Mouse (Mus musculus) embryonic facial prominence, embryonic 11.5 days (tissue): ENCODE results near the gene Lama1. TPM values are rescaled to one million over a fixed set of nuclear protein-coding genes. Genes with fewer than 3 reads are reported as not detected.
A peak's percentile ranks its signal among the peaks of the same experiment; 100 is the strongest.

Experiments used
- ATAC-seq: fragments of 200-750 bp; cut with Nextera tagmentation; replicated peaks from 2 replicates; pipeline ENCODE4 v1.8.0; 2017; ENCODE audit warnings: low read depth; ENCODE audit not compliant: insufficient number of reproducible peaks, low FRiP score, low TSS enrichment
- DNase-seq: peaks from one replicate; pipeline ENCODE4 v3.0.0-alpha.2; 2015; ENCODE audit warnings: low spot score
- H3K27ac ChIP-seq: fragments of 300-500 bp; sonication (generic); replicated peaks from 2 replicates; pipeline ENCODE4 v1.5.1; 2014; ENCODE audit warnings: mild to moderate bottlenecking, low read depth, low read length, control low read depth
- H3K27me3 ChIP-seq: fragments of 300-500 bp; sonication (generic); 2 replicates; pipeline ENCODE4 v1.6.1; 2014; ENCODE audit warnings: mild to moderate bottlenecking, low read length, moderate library complexity, mixed read lengths; ENCODE audit not compliant: control insufficient read depth, insufficient read depth
- H3K36me3 ChIP-seq: fragments of 300-500 bp; sonication (generic); replicated peaks from 2 replicates; pipeline ENCODE4 v1.6.1; 2014; ENCODE audit warnings: low read depth, mild to moderate bottlenecking, low read length, moderate library complexity, mixed read lengths; ENCODE audit not compliant: control insufficient read depth, insufficient read depth
- H3K4me1 ChIP-seq: fragments of 300-500 bp; sonication (generic); 2 replicates; pipeline ENCODE4 v1.6.1; 2014; ENCODE audit warnings: low read length, mixed read lengths; ENCODE audit not compliant: control insufficient read depth, insufficient read depth
- H3K4me2 ChIP-seq: fragments of 300-500 bp; sonication (generic); 2 replicates; pipeline ENCODE4 v1.6.1; 2014; ENCODE audit warnings: low read depth, mild to moderate bottlenecking, control low read depth, low read length, moderate library complexity
- H3K4me3 ChIP-seq: fragments of 300-500 bp; sonication (generic); 2 replicates; pipeline ENCODE4 v1.5.1; 2014; ENCODE audit warnings: low read depth, low read length, control low read depth
- H3K9ac ChIP-seq: fragments of 300-500 bp; sonication (generic); replicated peaks from 2 replicates; pipeline ENCODE4 v1.6.1; 2014; ENCODE audit warnings: mild to moderate bottlenecking, control low read depth, low read length
- H3K9me3 ChIP-seq: fragments of 300-500 bp; sonication (generic); replicated peaks from 2 replicates; pipeline ENCODE4 v1.6.1; 2016; ENCODE audit warnings: mild to moderate bottlenecking, low read length, inconsistent platforms, mixed read lengths; ENCODE audit not compliant: control insufficient read depth
- WGBS: fragments of 180-500 bp; shearing (Covaris S2); extraction: QIAGEN DNeasy Blood & Tissue Kit; methylation state at CpG from one replicate; pipeline ENCODE4 v1.1.7; 2014; 5-methylcytosine and 5-hydroxymethylcytosine counted together
- polyA plus RNA-seq: library from polyadenylated mRNA; unstranded; fragments of >200 nt; fragmentation: Nextera tagmentation; extraction: Ambion mirVana; gene quantifications from 2 replicates; pipeline ENCODE4 v1.2.1, GENCODE M21; 2014

The Lama1 gene
- polyA plus RNA-seq, 1 experiment from 2014 or later: 9.4 TPM

GRCm38 (mm10) chr17:67705035-67705769 lies 8.1 kb downstream of the Lama1 start:
- no peak overlapping the region for H3K9ac ChIP-seq
- H3K4me2 ChIP-seq: no peak overlapping the region
- H3K36me3 ChIP-seq: no peaks in the 10 kb centered on the region
- no peak for DNase-seq
- no peaks in the 10 kb centered on the region; the same call in none of the 2 replicates for H3K4me1 ChIP-seq
- WGBS: 80% methylated on average over 10 of the region's 10 CpGs
- no peak for ATAC-seq
- no peak overlapping the region for H3K27ac ChIP-seq
- no peaks in the 10 kb centered on the region for H3K27me3 ChIP-seq
- no peak overlapping the region for H3K4me3 ChIP-seq
- no peaks in the 10 kb centered on the region for H3K9me3 ChIP-seq

- DNase-seq: no peak
- no peak for ATAC-seq
- Histone ChIP-seq H3K4me2 (no peak overlapping the region), H3K27ac (no peak overlapping the region), H3K4me1 (no peaks in the 10 kb centered on the region; the same call in none of the 2 replicates), H3K4me3 (no peak overlapping the region), H3K9ac (no peak overlapping the region), H3K36me3 (no peaks in the 10 kb centered on the region), H3K9me3 (no peaks in the 10 kb centered on the region), H3K27me3 (no peaks in the 10 kb centered on the region)
- 82% methylated on average over 5 of the region's 5 CpGs for WGBS
Observed at GRCm38 (mm10) chr17:67706372-67706771, 9.3 kb downstream of the Lama1 start.

- ATAC-seq (no peak), DNase-seq (peak; percentile 40)
- H3K4me2 ChIP-seq: no peak overlapping the region
- H3K9ac ChIP-seq: peak overlapping the region; percentile 2; the same call in 1 of the 2 replicates
- H3K4me1 ChIP-seq: no peaks in the 10 kb centered on the region; the same call in none of the 2 replicates
- WGBS: 57% methylated on average over 13 of the region's 13 CpGs
- no peak overlapping the region for H3K4me3 ChIP-seq
- peak overlapping the region; percentile 23; the same call in 1 of the 2 replicates for H3K27ac ChIP-seq
- no peaks in the 10 kb centered on the region for H3K36me3 ChIP-seq
- H3K9me3 ChIP-seq: no peaks in the 10 kb centered on the region
- H3K27me3 ChIP-seq: no peaks in the 10 kb centered on the region
Observed at GRCm38 (mm10) chr17:67707793-67708364, 10.8 kb downstream of the Lama1 start.

- no peaks in the 10 kb centered on the region; the same call in none of the 2 replicates for H3K4me1 ChIP-seq
Observed at GRCm38 (mm10) chr17:67710377-67710781, 13.3 kb downstream of the Lama1 start.

GRCm38 (mm10) chr17:67711361-67711760 lies 14.3 kb downstream of the Lama1 start:
- no peak overlapping the region for H3K9ac ChIP-seq
- H3K27ac ChIP-seq: no peak overlapping the region
- 34% methylated on average over 4 of the region's 4 CpGs for WGBS
- H3K4me1 ChIP-seq: no peaks in the 10 kb centered on the region; the same call in none of the 2 replicates
- no peak for ATAC-seq
- no peaks in the 10 kb centered on the region for H3K36me3 ChIP-seq
- DNase-seq: peak; percentile 39
- H3K9me3 ChIP-seq: no peaks in the 10 kb centered on the region
- no peak overlapping the region for H3K4me3 ChIP-seq
- no peaks in the 10 kb centered on the region for H3K27me3 ChIP-seq
- H3K4me2 ChIP-seq: no peak overlapping the region

More at GRCm38 (mm10) chr17:67710377-67710781, 13.3 kb downstream of the Lama1 start:
- H3K9ac ChIP-seq: no peak overlapping the region
- H3K9me3 ChIP-seq: no peaks in the 10 kb centered on the region
- no peaks in the 10 kb centered on the region for H3K27me3 ChIP-seq
- H3K4me3 ChIP-seq: no peak overlapping the region
- peak; percentile 26 for DNase-seq
- no peaks in the 10 kb centered on the region for H3K36me3 ChIP-seq
- no peak overlapping the region for H3K27ac ChIP-seq
- 59% methylated on average over 6 of the region's 6 CpGs for whole genome bisulfite sequencing
- peak; percentile 46; the same call in 1 of the 2 replicates for ATAC-seq
- no peak overlapping the region for H3K4me2 ChIP-seq

GRCm38 (mm10) chr17:67712929-67713328 lies 15.9 kb downstream of the Lama1 start:
- Histone ChIP-seq H3K27ac (no peak overlapping the region), H3K36me3 (no peaks in the 10 kb centered on the region), H3K27me3 (no peaks in the 10 kb centered on the region), H3K4me3 (no peak overlapping the region), H3K4me2 (no peak overlapping the region), H3K9me3 (no peaks in the 10 kb centered on the region), H3K9ac (no peak overlapping the region), H3K4me1 (no peaks in the 10 kb centered on the region; the same call in 1 of the 2 replicates)
- DNase-seq (no peak), ATAC-seq (no peak)
- 69% methylated on average over 7 of the region's 7 CpGs for WGBS

- DNase-seq: no peak
- no peak overlapping the region for H3K9ac ChIP-seq
- WGBS: 88% methylated on average over 19 of the region's 19 CpGs
Observed at GRCm38 (mm10) chr17:67715466-67715865, 18.4 kb downstream of the Lama1 start.

GRCm38 (mm10) chr17:67722055-67722454 lies 25.0 kb downstream of the Lama1 start:
- Histone ChIP-seq H3K4me3 (no peak overlapping the region), H3K4me1 (no peaks in the 10 kb centered on the region), H3K27ac (no peak overlapping the region), H3K9me3 (no peaks in the 10 kb centered on the region), H3K9ac (no peak overlapping the region), H3K4me2 (no peak overlapping the region), H3K27me3 (no peaks in the 10 kb centered on the region), H3K36me3 (no peaks in the 10 kb centered on the region)
- ATAC-seq (no peak), DNase-seq (no peak)
- 51% methylated on average over 7 of the region's 7 CpGs for WGBS

More at GRCm38 (mm10) chr17:67715466-67715865, 18.4 kb downstream of the Lama1 start:
- no peak for ATAC-seq
- no peak overlapping the region for H3K4me3 ChIP-seq
- H3K27me3 ChIP-seq: no peaks in the 10 kb centered on the region
- H3K36me3 ChIP-seq: no peaks in the 10 kb centered on the region
- no peaks in the 10 kb centered on the region for H3K9me3 ChIP-seq
- no peak overlapping the region for H3K27ac ChIP-seq
- no peak overlapping the region for H3K4me2 ChIP-seq
- H3K4me1 ChIP-seq: no peaks in the 10 kb centered on the region
